Mouse (Mus musculus) brain, embryonic 18.5 days (tissue): Measurements from ENCODE around the gene Rtn4rl1.
"Not testable (repeated sequence)": the region's sequence is repeated elsewhere in the genome, so short reads cannot be mapped to it uniquely, and the experiment has no call there.

ENCODE experiments used
- DNase-seq: peaks from one replicate; pipeline ENCODE4 v3.0.0-alpha.2; 2012; ENCODE audit warnings: low read depth, low spot score

The Rtn4rl1 gene

DNA sequence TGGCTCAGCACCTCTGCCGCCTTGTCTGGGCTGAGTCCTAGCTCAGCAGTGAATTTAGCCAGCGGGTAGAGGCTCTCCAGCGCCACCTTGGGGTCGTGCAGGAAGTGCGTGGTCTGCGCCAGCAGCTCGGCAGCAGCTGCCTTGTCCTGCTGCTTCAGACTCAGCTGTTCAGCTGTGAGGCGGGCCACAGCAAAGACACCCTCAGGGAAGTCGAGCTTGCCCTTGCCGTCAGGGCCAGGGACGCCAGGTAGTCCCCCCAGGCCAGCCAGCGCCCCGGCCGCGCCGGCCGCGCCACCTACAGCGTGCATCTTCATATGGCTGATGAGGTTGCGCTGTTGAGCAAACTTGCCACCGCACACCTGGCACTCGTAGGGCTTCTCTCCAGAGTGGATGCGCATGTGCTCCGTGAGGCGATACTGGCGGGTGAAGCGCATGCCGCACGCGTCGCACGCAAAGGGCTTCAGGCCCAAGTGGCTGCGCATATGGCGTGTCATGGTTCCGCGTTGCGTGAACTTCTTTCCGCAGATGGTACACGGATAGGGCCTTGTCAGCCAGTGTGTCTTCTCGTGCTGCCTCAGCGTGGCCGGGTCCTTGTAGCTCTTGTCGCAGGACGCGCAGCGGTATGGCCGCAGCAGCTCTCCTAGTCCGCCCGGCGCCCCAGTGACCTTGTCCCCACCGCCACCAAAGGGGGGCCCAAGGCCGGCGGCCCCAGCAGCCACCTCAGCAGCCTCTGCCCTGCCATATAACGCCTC, 28.0 kb upstream of the Rtn4rl1 start:
- no peak for DNase-seq

DNA sequence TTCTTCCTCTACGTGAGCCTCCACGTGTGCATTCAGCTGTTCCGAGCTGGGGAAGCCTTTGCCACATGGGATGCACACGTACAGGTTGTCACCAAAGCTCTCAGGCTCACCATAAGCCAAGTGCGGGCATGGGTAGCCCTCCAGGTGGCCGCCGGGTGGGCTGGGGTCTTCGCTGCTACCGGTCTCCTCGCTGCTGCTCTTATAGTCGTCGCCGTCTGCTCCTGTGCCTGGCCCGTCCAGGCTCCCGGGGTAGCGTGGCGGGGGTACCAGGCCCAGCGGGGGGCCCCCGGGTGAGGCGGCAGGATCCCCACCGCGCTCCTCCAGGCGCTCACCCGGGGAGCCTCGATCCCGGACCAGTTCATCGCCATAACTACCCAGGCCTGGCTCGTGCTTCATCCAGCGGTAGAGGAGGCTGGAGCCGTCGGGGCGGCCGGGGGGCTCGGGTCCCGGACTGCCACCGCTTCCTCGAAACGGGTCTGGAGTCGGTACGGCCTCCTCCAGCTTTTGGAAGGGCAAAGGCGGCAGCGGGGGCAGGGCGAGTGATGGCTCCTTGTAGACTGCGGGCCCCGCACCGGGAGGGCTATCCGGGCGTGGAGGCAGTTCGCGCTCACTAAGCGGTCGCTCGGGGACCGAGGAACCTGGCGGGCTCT, 27.3 kb upstream of the Rtn4rl1 start:
- DNase-seq, result no peak

DNA sequence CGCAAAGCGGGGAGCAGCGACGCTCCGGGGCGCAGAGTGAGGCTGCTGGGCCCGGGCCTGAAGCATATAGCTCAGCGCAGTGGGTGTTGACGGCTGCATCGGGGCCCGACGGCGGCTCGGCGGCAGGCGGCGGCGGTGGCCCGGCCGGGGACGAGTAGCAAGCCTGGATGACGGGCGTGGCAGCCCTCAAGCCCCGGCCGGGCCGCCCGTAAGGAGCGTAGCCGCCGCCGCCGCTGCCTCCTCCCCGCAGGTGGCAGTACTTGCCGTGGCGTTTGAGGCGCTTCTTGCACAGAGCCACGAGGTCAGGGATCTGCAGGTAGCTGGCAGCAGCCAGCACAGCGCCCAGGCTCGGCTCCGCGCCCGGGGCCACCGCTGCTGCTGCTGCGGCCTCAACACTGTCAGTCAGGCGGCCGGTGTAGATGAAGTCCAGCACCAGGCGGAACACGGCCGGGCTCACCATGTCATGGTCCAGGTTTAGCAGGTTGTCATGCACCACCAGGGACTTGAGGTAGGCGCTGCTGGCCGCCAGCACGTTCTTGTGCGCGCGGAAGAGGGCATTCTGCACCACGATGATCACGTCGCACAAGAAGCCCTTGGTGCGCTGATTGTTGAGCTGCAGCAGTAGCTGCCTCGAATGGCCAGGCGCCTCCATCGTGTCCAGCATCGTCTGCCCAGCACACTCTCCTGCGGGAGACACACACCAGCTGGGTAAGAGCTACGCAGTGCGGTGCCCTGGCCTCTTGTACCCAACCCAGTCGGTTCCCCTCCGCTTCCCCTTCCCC, 26.5 kb upstream of the Rtn4rl1 start:
- DNase-seq, result no peak

DNA sequence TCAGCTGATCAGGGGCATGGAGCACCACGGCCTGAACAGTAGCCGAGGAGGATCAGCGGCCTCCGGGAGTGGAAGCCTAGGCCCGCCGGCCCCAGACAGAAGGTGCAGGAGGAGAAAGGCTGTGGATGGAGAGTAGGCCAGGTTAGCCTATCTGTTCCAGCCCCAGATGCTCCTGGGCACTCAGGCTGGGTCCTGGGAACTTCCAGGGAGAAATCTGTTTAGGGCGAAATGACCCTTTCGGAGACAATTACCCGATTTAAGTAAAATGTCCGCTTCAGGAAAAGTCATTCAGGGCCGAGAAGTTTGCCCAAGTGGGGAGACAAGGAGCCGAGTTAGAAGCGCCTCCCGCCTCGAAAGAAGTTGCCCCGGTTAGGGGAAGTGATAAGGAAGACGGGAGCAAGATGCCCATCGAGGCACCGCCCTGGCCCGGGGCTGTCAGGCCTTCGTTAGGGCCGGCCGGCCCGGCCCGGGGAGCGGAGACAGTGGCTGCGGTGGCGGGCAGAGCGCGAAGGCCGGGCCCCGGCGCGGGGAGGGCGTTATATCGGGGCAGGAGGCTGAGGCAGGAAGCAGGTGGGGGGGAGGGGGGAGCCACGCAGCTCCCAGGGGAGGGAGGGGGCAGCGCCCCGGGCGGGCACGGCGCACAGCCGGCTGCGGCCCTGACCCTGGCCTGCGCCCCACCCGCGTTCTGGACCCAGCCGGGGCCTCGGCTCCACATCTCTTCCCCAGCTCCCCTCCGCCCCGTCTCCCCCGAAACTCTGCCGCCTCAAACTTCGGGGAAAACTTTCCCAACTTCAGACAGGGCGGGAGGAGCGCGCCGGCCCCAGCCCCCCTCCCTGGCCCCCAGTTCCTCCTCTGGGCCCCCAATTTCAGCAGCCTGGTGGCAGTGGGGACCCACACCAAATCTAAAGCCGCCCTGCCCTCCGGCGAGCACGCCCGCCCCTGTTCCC, 25.7 kb upstream of the Rtn4rl1 start:
- DNase-seq, result no peak

DNA sequence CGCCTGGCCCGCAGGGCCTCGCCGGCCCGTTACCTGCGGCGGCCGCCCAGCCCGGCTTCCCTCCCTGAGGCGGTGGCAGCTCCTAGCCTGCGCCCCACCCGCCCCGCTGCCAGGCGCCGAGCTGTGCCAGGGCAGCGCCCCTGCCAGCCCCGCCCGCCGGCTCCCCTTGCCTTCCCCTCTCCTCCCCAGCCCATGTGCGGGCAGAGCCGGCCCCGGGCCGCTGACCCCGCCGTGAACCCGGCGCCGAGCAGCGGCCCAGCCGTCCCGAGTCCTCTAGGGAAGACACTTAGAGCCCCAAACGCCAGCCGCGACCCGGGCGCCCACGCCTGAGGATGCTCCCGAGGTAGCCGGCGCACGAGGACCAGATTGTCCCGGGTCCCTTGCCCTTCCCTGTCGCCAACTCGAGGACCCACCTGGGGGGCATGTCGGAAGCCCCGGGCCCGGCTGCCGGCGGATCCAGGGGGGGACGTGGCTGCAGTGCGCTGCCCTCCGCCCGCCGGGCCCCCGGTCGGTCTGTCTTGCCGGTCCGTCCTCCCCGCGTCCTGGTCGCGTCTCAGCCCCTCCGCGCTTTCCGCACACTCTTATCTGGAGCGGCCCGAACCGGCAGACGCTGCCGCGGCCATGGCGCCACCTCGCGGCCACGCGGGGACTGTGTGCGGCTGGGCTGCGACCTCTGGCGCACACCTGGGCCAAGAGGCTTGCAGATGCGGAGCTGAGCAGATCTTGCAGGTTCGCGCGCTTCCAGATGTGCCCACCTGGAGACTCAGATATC, 24.8 kb upstream of the Rtn4rl1 start:
- DNase-seq, result no peak

DNA sequence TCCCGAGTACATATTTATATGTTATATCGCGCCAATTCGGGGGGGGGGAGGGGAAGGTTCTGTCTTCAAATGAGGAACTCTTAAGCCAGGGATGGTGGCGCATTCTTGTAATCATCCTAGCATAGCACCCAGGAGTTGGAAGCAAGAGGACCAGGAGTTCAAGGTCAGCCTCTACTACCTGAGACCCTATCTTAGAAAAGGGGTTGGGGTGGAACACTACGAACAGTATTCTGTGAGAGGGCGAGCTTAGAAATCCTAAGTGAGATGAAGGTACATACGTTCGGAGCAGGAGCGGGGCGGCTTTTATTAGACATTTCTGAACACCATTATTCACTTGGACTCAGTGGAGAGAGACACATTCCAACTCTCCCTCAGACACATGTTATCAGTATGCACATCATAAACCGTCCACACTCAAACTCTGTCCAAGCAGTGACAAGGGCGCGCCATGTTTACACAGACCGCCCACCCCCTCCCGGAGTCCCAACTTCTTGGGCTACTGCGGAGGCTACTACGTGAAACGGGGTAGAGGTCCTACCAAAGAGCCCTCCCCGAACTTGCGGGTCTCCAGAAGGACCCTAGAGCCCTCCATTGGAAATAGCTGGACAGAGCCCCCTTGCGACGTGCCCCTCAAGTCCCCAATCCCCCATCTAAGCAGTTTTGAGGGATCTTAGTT, 24.0 kb upstream of the Rtn4rl1 start, which contains the start of gene Hic1:
Gene Hic1 (minus strand): TSS at position 115 of the 676 bp plus-strand sequence.
- no peak for DNase-seq

DNA sequence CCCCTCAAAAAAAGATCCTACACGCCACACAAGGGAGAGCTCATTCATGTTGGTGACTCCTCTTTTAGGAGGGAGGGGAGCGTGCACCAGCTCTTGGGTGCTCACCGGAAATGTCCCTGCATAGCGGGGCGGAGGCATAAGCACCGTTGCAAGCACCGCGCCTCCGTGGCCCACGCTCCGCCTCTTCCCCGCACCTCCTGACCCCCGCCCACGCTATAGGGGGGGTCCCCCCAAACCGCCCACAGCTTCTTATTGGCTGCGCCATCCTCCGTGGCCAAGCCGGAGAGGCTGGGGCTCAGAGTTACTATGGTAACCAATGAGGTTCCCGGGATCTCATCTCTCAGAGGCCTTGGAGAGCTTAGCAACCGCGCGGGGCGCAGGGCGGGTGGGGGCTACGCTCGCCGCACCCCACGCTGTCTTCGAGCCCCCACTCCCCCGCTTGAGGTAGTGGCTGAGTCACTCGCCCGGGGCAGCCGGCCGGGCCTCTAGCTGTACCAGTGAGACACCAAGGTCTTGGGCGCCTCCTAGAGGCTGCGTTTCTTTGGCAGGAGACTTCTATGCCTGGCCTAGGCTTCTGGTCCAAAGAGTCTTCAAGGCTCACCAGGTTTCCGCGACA, 23.3 kb upstream of the Rtn4rl1 start:
- peak; percentile 81 for DNase-seq

DNA sequence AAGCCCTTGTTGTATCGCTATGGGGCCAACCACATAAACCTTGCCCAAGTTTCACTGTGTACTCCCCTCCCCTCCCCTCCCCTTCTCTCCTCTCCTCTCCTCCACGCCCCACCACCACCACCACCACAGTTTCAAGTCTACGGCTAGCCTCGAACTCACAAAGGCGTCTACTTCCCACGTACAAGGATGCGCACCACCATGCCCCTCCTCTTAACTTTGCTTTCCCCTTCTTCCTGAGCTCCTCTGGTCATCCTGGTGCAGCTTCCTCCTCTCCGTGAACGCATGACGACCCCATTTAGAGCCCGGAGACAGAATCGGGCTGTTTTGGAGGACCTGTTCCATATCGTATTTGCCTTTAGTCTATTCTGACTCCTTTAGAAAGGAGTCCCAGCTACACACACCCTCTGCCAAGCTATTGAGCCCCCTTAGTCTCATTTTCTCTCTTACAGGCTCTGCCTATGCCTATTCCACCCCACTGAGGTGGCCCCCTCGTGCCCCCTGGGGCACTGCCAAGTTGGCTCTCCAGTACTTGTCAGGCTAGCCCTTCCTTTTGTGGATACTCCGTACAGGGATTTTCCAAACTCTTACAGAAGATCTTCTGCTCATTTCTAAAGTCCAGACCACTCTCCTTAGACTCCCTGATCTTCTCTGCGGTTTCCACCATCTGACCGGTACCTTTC, 22.3 kb upstream of the Rtn4rl1 start:
- no peak for DNase-seq

DNA sequence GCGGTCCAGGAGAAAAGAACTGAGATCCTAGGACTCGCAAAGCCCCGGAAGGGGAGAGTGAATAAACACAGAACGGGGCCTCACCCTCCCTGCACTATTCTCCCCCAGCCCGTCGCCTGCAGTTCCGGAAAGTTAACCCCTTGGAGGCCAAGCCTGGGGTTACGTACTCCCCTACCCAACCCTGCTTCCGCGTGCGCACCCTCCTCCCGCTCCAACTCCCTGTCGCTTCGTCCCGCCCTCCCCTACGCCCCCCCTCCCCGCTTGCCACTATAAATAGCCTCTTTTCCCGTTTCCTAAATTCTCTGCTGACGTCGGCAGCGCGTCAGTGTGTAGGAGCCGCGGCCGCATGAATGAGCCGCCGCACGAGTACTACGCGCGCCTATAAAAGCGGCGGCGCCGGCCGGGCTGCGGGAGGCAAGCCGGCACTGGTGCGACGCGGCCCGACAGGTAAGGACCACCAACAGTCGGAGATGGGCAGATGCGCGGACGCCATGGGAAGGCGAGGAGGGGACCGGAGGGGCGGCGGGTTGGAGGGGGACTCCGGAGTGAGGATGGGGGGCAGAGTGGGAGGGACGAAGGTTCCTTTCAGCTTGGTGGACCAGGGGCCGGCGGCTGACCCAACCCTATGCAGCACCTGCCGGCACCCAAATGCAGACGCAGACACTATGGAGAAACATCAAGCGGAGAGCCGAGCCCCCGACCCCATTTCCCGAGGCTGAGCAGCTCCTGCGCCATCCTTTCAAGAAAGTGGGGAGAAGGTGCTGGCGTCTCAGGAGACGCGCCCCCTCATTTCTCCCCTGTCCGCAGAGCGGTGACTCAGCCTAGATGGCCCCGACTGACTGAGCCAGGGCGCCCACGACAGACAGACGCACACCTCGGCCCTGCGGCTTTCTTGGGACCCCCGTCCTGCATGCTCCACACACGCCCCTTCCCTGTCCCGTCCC, 21.2 kb upstream of the Rtn4rl1 start:
- DNase-seq, result peak; percentile 74

DNA sequence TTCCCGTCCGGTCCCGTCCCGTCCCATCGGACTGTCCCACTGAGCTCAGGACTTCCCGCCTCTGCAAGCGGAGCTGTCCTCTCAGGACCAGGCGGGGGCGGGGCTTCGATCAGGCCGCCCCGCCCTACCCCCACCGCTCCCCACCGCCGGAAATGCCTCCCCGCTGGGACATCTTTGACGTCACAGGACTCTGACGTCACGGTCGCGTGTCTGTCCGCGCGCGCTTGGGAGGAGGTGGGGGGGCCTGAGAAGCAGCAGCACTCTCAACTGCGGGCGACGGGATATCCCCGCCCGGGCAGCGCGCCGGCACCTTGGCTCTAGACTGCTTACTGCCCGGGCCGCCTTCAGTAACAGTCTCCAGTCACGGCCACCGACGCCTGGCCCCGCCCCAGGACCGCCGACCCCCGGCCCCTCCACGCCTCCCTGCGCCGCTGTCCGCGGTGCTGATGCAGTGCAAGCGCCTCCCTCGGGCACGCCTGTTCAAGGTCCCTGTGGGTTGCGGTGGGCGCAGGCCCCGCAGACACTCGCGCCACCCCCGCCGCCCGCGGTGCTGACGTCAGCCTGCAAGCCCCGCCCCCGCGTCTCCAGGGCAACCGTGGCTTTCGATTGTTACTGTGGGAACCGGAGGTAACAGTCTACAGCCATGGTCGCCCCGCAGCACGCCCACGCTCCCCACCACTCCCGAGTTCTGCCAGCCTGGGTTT, 20.3 kb upstream of the Rtn4rl1 start:
- peak; percentile 69 for DNase-seq

DNA sequence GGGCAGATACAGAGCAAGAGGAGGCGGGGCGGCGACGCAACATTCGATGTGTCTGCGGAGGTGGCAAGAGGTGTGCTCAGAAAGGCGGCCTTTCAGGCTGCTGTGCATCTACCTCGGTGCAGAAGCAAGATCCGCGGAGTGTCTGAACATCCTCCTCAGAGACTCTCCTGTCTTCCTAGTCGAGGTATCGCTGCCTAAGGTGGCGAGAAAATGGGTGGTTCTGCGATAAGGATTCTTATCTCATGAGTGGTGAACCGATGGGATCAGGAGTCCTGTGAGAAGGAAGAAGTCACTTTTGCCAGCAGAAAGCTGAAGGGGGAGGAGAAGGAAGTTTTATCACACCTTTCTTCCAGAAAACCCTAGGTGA, 19.8 kb upstream of the Rtn4rl1 start:
- no peak for DNase-seq

DNA sequence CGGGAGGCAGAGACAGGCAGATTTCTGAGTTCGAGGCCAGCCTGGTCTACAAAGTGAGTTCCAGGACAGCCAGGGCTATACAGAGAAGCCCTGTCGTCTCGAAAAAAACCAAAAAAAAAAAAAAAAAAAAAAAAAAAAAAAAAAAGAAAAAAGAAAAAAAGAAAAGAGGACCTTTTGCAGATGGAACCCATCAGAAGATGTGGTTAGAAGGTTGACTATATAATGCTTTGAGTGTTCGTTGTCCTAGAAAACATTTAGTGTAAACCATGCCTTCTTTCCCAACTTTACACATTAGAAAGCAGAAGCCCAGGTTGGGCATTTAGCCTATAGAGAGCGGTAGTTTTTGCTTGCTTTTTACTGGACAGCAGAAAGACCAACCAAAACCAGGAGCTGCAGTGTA, 19.0 kb upstream of the Rtn4rl1 start:
- not testable (repeated sequence) for DNase-seq

DNA sequence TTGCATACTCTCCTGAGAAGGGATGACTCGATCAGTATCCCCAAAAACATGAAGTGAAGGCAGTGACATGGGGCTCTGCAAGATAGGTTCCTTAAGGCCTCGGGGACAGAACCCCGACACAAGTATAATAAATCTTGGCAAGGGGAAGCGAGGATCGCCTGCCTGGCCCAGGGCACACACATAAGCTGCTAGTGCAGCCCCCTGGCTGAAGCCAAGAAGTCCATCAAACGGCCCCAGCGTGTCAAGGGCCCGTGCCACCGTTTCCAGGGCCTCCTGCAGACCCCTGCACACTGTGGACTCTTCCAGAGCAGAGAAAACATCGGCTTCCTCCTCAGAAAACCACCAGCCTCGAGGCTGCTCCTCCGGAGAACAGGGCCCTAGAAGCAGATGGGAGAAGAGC, 15.6 kb upstream of the Rtn4rl1 start:
- no peak for DNase-seq

DNA sequence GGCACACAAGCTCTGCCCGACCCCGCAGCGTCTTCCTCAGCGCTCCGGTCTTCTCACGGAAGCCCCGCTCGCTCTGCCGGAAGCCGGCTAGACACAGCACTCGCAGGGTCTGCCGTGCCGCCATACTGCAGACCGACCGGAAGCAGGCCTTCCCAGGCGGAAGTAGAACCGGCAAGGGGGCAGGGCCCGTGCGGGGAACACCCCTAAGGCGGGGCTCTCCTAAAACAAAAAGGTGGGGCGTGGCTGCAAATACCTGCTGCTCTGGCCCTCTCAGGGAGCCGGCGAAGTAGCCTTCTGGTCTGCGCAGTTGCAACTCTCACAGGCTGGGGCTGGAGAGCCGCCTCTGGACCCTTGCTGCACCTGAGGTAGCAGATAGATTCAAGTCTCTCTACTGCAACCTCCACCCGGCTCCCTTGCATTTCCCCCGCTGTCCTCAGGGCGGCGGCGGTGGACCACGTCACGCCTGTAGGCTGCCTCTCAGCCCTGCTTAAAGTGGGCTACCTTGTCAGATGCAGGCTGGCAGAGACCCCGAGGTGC, 14.8 kb upstream of the Rtn4rl1 start, which contains the start of gene Ovca2:
Gene Ovca2 (minus strand): TSS at position 164 of the 537 bp plus-strand sequence.
- peak; percentile 84 for DNase-seq

DNA sequence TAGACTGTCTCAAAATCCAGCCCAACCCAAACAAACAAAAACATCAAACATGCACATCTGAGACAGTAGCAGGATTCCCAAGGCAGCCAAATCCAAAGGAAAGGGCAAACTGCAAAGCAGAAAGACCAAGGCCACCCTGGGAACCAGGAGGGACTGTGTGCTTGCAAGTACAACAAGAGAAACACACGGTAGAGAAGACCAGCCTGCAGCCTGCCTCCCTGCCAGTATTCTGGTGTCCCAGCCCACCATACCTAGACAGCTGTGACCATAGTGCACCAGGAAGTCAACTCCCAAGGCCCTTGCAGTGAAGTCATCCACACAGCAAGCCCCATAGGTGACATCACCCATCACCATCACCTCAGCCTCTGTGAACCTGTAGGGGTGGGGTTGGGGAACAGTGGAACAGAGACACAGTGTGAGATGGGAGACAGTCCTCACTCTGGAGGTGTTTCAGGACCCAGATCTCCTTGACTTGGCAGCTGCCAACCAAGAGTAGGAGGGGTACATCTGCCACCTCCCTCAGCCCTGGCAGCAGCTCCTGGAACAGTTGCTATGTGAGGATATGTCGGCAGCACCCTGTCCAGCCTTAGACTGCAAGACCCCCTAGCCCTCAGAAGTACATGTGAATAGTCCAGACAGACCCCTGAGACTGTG, 9.5 kb upstream of the Rtn4rl1 start:
- DNase-seq, result no peak

DNA sequence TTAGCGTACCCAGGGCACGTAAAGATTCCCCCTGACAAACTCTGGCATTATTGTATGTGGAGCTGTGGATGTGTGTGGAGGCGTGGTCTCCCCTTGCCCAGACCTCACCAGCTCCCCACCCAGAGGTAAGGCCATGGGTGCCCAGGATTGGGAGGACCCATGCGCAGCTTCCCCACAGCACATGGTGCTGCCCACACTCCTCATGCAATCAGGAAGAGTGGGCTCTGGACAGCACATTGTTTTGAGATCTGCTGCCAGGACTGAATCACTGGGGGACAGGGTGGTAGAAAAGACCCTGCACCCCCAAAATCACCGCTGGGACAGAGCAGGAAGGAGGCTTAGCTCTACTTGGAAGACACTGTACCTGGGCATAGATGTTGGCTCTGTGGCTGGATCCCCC, 9.0 kb upstream of the Rtn4rl1 start:
- no peak for DNase-seq
